Mouse (Mus musculus): ENCODE measurements around the gene Gm7544. TPM values are rescaled to one million over a fixed set of nuclear protein-coding genes. Genes with fewer than 3 reads are reported as not detected.
"Not testable (repeated sequence)": the region's sequence is repeated elsewhere in the genome, so short reads cannot be mapped to it uniquely, and the experiment has no call there.

Gene Gm7544
- polyA plus RNA-seq, 1 experiment from 2014 or later: not detected

GRCm38 (mm10) chr1:82942505-82942904 lies 13.3 kb downstream of the Gm7544 start:
- not testable (repeated sequence) for H3K4me3 ChIP-seq (ENCODE audit: low read length); H3K4me1 ChIP-seq (replicated peaks; ENCODE audit: control insufficient read depth, insufficient read depth, low read length); H3K9me3 ChIP-seq (ENCODE audit: control insufficient read depth, low read length); H3K4me2 ChIP-seq (ENCODE audit: low read depth, low read length); H3K9ac ChIP-seq (ENCODE audit: low read length); H3K36me3 ChIP-seq (ENCODE audit: control insufficient read depth, insufficient read depth, low read length); H3K27me3 ChIP-seq (ENCODE audit: control insufficient read depth, insufficient read depth, low read depth, low read length)
- ATAC-seq (ENCODE audit: low read depth): peak; percentile 49; the same call in 1 of the 2 replicates
- WGBS: 59% methylated on average over 1 of the region's 2 CpGs
- H3K27ac ChIP-seq (ENCODE audit: low read length): peak overlapping the region; percentile 7; the same call in 1 of the 2 replicates

- H3K9ac ChIP-seq (ENCODE audit: low read length): no peak overlapping the region
- H3K4me3 ChIP-seq (ENCODE audit: low read length): no peak overlapping the region
- H3K27ac ChIP-seq (ENCODE audit: low read length): no peak overlapping the region
- no peaks in the 10 kb centered on the region for H3K27me3 ChIP-seq (ENCODE audit: control insufficient read depth, insufficient read depth, low read depth, low read length)
- H3K9me3 ChIP-seq (ENCODE audit: control insufficient read depth, low read length): no peaks in the 10 kb centered on the region; the same call in 1 of the 2 replicates
- ATAC-seq (ENCODE audit: low read depth): no peak
- WGBS: 95% methylated on average over 5 of the region's 5 CpGs
- H3K36me3 ChIP-seq (ENCODE audit: control insufficient read depth, insufficient read depth, low read length): no peaks in the 10 kb centered on the region
- no peaks in the 10 kb centered on the region for H3K4me1 ChIP-seq (replicated peaks; ENCODE audit: control insufficient read depth, insufficient read depth, low read length)
- no peak overlapping the region for H3K4me2 ChIP-seq (ENCODE audit: low read depth, low read length)
Observed at GRCm38 (mm10) chr1:82938666-82939065, 17.1 kb downstream of the Gm7544 start.

- not testable (repeated sequence) for H3K9ac ChIP-seq (ENCODE audit: low read length); ATAC-seq (ENCODE audit: low read depth); H3K36me3 ChIP-seq (ENCODE audit: control insufficient read depth, insufficient read depth, low read length); H3K27ac ChIP-seq (ENCODE audit: low read length); H3K4me2 ChIP-seq (ENCODE audit: low read depth, low read length); H3K4me3 ChIP-seq (ENCODE audit: low read length); H3K4me1 ChIP-seq (replicated peaks; ENCODE audit: control insufficient read depth, insufficient read depth, low read length); H3K27me3 ChIP-seq (ENCODE audit: control insufficient read depth, insufficient read depth, low read depth, low read length); H3K9me3 ChIP-seq (ENCODE audit: control insufficient read depth, low read length)
- WGBS: no CpG with 5 or more reads among the region's 6 CpGs
Observed at GRCm38 (mm10) chr1:82931326-82931725, 24.5 kb downstream of the Gm7544 start, which contains the start of gene Gm6217. Gene Gm6217, minus strand, starts transcription at chr1:82931399.

- WGBS: 46% methylated on average over 1 of the region's 3 CpGs
- H3K27ac ChIP-seq (ENCODE audit: low read length); H3K27me3 ChIP-seq (ENCODE audit: control insufficient read depth, insufficient read depth, low read depth, low read length); H3K4me1 ChIP-seq (replicated peaks; ENCODE audit: control insufficient read depth, insufficient read depth, low read length); H3K36me3 ChIP-seq (ENCODE audit: control insufficient read depth, insufficient read depth, low read length); H3K4me3 ChIP-seq (ENCODE audit: low read length); H3K9ac ChIP-seq (ENCODE audit: low read length); H3K9me3 ChIP-seq (ENCODE audit: control insufficient read depth, low read length); H3K4me2 ChIP-seq (ENCODE audit: low read depth, low read length); ATAC-seq (ENCODE audit: low read depth): not testable (repeated sequence)
Observed at GRCm38 (mm10) chr1:82930558-82930957, 25.3 kb downstream of the Gm7544 start.

- no peaks in the 10 kb centered on the region for H3K27me3 ChIP-seq (ENCODE audit: control insufficient read depth, insufficient read depth, low read depth, low read length)
- no peak within 1 kb of the TSS for H3K4me2 ChIP-seq (ENCODE audit: low read depth, low read length)
- no peak within 1 kb of the TSS for H3K27ac ChIP-seq (ENCODE audit: low read length)
- ATAC-seq (ENCODE audit: low read depth): no peak
- no peak within 1 kb of the TSS for H3K4me3 ChIP-seq (ENCODE audit: low read length)
- no peaks in the 10 kb centered on the region for H3K36me3 ChIP-seq (ENCODE audit: control insufficient read depth, insufficient read depth, low read length)
- no peak within 1 kb of the TSS for H3K9ac ChIP-seq (ENCODE audit: low read length)
- 73% methylated on average over 6 of the region's 6 CpGs for WGBS
- H3K4me1 ChIP-seq (replicated peaks; ENCODE audit: control insufficient read depth, insufficient read depth, low read length): no peaks in the 10 kb centered on the region
- no peaks in the 10 kb centered on the region for H3K9me3 ChIP-seq (ENCODE audit: control insufficient read depth, low read length)
Observed at GRCm38 (mm10) chr1:82924650-82925049, 31.2 kb downstream of the Gm7544 start, which contains the start of gene A030014E15Rik. Gene A030014E15Rik, plus strand, starts transcription at chr1:82924917.

GRCm38 (mm10) chr1:82913434-82913833 lies 42.4 kb downstream of the Gm7544 start:
- H3K36me3 ChIP-seq (ENCODE audit: control insufficient read depth, insufficient read depth, low read length); H3K4me2 ChIP-seq (ENCODE audit: low read depth, low read length); ATAC-seq (ENCODE audit: low read depth); H3K27ac ChIP-seq (ENCODE audit: low read length); H3K27me3 ChIP-seq (ENCODE audit: control insufficient read depth, insufficient read depth, low read depth, low read length); H3K4me3 ChIP-seq (ENCODE audit: low read length); H3K9me3 ChIP-seq (ENCODE audit: control insufficient read depth, low read length); H3K9ac ChIP-seq (ENCODE audit: low read length); H3K4me1 ChIP-seq (replicated peaks; ENCODE audit: control insufficient read depth, insufficient read depth, low read length): not testable (repeated sequence)
- WGBS: 94% methylated on average over 5 of the region's 5 CpGs

- no peaks in the 10 kb centered on the region for H3K9me3 ChIP-seq (ENCODE audit: control insufficient read depth, low read length)
- H3K27me3 ChIP-seq (ENCODE audit: control insufficient read depth, insufficient read depth, low read depth, low read length): no peaks in the 10 kb centered on the region
- H3K27ac ChIP-seq (ENCODE audit: low read length): no peak within 1 kb of the TSS
- no peaks in the 10 kb centered on the region for H3K36me3 ChIP-seq (ENCODE audit: control insufficient read depth, insufficient read depth, low read length)
- WGBS: 78% methylated on average over 3 of the region's 3 CpGs
- H3K4me2 ChIP-seq (ENCODE audit: low read depth, low read length): no peak within 1 kb of the TSS
- H3K4me3 ChIP-seq (ENCODE audit: low read length): no peak within 1 kb of the TSS
- no peaks in the 10 kb centered on the region for H3K4me1 ChIP-seq (replicated peaks; ENCODE audit: control insufficient read depth, insufficient read depth, low read length)
- ATAC-seq (ENCODE audit: low read depth): no peak
- no peak within 1 kb of the TSS for H3K9ac ChIP-seq (ENCODE audit: low read length)
Observed at GRCm38 (mm10) chr1:82913025-82913424, 42.8 kb downstream of the Gm7544 start, which contains the start of gene A030005L19Rik. Gene A030005L19Rik, plus strand, starts transcription at chr1:82913325.

GRCm38 (mm10) chr1:82905886-82906285 lies 49.9 kb downstream of the Gm7544 start:
- H3K9ac ChIP-seq (ENCODE audit: low read length): no peak overlapping the region
- no peak overlapping the region for H3K27ac ChIP-seq (ENCODE audit: low read length)
- H3K4me2 ChIP-seq (ENCODE audit: low read depth, low read length): no peak overlapping the region
- no peaks in the 10 kb centered on the region for H3K4me1 ChIP-seq (replicated peaks; ENCODE audit: control insufficient read depth, insufficient read depth, low read length)
- no peaks in the 10 kb centered on the region for H3K9me3 ChIP-seq (ENCODE audit: control insufficient read depth, low read length)
- no peak for ATAC-seq (ENCODE audit: low read depth)
- 78% methylated on average over 3 of the region's 3 CpGs for WGBS
- no peak overlapping the region for H3K4me3 ChIP-seq (ENCODE audit: low read length)
- H3K36me3 ChIP-seq (ENCODE audit: control insufficient read depth, insufficient read depth, low read length): peaks cover 6% of the 10 kb centered on the region
- no peaks in the 10 kb centered on the region for H3K27me3 ChIP-seq (ENCODE audit: control insufficient read depth, insufficient read depth, low read depth, low read length)

Data from lung, embryonic 16.5 days (tissue).